Mouse (Mus musculus) lung, adult 2 months (tissue): ENCODE results near the gene Polr2h. TPM values are rescaled to one million over a fixed set of nuclear protein-coding genes. Genes with fewer than 3 reads are reported as not detected.

Experiments used
- DNase-seq: peaks from one replicate; pipeline ENCODE4 v3.0.0; 2022
- H3K4me1 ChIP-seq: fragments of 200-500 bp; 2 replicates; pipeline ENCODE4 v1.6.1; 2011; ENCODE audit warnings: low read length; ENCODE audit not compliant: control insufficient read depth, insufficient read depth
- H3K4me3 ChIP-seq: fragments of 200-500 bp; replicated peaks from 2 replicates; pipeline ENCODE3; 2011; ENCODE audit warnings: low read depth, mild to moderate bottlenecking, control low read depth, low read length; ENCODE audit errors: extremely low read depth
- CTCF ChIP-seq: fragments of 200-500 bp; IDR thresholded peaks from 2 replicates; pipeline ENCODE4 v1.5.1; 2011; ENCODE audit warnings: mild to moderate bottlenecking, low read length, control low read depth; ENCODE audit not compliant: insufficient read depth
- POLR2A ChIP-seq: fragments of 200-500 bp; IDR thresholded peaks from 2 replicates; pipeline ENCODE4 v1.6.1; 2011; ENCODE audit warnings: low read depth, mild to moderate bottlenecking, control low read depth, low read length, borderline replicate concordance; ENCODE audit errors: extremely low read depth
- WGBS: fragments of 180-500 bp; shearing (Covaris S2); methylation state at CpG from one replicate; pipeline ENCODE4 v1.1.7; 2018; 5-methylcytosine and 5-hydroxymethylcytosine counted together
- polyA plus RNA-seq: library from polyadenylated mRNA; depleted of rRNA; stranded (reverse); fragments of >200 nt; gene quantifications from 2 replicates; pipeline ENCODE4 v1.2.3, GENCODE M21; 2012

Gene Polr2h
- polyA plus RNA-seq, 1 experiment, result 12.0 TPM

- TF ChIP-seq POLR2A, result no peak
- TF ChIP-seq CTCF, result no peak
- no peak overlapping the region for H3K4me3 ChIP-seq
- DNase-seq, result no peak
- 70% methylated on average over 7 of the region's 7 CpGs for WGBS
- no peaks in the 10 kb centered on the region for H3K4me1 ChIP-seq
Measured at GRCm38 (mm10) chr16:20701316-20701715, 16.1 kb upstream of the Polr2h start.

GRCm38 (mm10) chr16:20701729-20702521, 15.5 kb upstream of the Polr2h start:
- TF ChIP-seq POLR2A (no peak), CTCF (no peak)
- no peak for DNase-seq
- Histone ChIP-seq H3K4me1 (no peaks in the 10 kb centered on the region), H3K4me3 (no peak overlapping the region)
- 57% methylated on average over 12 of the region's 12 CpGs for WGBS

DNA sequence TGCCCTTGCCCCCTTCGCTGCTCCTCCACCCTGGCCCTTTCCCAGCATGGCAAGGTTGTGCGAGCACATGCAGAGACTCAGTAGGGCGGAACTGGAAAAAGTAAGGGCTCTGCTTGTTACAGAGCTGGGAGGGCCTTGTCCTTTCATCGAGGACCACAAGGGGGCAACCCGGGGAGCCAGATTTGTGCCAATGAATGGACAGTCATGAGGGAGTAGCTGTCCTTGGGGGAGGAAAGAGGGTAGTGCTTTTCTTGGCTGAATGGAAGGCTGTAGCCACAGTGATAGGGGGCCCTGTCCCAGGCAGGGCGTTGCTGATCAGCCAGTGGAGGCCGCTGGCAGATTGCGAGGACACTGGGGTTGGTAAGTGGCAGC, 15.0 kb upstream of the Polr2h start:
- Histone ChIP-seq H3K4me3 (no peak overlapping the region), H3K4me1 (no peaks in the 10 kb centered on the region)
- peak; percentile 41 for DNase-seq
- whole genome bisulfite sequencing, result 22% methylated on average over 8 of the region's 8 CpGs
- no peak for TF ChIP-seq POLR2A
- TF ChIP-seq CTCF, result peak; percentile 52

DNA sequence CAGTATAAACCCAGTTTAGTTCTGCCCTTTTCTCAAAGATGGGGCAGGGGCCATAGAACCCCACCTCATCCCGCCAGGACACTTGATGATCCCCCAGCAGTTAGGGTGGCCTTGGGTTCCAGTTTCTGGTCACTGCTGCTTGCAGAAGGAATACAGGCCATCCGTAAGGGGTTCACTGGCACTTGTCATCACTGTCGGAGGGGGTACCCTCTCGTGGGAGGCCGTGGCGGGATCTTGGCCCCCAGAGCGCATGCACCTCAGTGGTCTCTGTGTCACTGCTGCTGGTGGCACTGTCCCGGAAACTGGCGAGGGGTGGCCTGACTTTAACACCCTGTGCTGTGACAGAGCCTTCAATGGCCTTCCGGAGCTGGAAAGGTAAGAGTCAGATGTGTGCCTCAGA, 14.4 kb upstream of the Polr2h start:
- no peak for DNase-seq
- Histone ChIP-seq H3K4me1 (no peaks in the 10 kb centered on the region), H3K4me3 (no peak overlapping the region)
- no peak for TF ChIP-seq POLR2A
- no peak for TF ChIP-seq CTCF
- WGBS, result 95% methylated on average over 10 of the region's 10 CpGs

DNA sequence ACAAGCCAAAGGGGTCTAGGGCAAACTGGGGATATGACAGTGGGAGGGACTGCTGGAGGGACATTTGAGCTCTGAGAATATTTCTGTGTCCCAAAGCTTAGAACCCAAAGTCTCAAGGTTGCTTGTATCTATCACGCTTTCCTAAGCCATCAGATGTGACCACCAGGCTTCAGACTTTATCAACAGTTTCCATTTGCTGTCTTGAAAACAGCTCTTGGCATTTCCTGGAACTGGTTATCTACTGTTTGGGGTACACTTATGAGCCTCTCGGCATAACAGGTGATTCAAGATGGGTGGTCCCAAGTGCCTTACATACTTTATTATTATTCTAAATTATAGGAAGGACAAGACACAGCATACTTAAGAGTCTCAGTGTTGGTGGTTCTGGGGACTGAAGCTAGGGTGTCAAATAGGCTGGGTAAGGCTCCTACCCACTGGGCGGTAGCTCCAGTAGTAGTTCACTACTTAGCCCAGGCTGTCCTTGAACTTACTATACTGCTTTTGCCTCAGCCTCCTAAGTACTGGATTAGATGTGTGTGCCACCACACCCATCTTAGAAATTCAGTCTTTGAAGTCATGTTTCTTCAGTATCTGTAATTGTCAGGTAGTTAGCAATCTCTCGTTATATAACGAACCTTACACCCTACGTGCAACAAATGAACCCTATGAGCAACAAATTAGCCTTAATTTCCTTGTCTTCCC, 13.6 kb upstream of the Polr2h start:
- no peak for DNase-seq
- no peaks in the 10 kb centered on the region for H3K4me1 ChIP-seq
- TF ChIP-seq CTCF (no peak), POLR2A (no peak)
- no peak overlapping the region for H3K4me3 ChIP-seq
- WGBS, result 84% methylated on average over 6 of the region's 6 CpGs

GRCm38 (mm10) chr16:20705786-20706185, 11.7 kb upstream of the Polr2h start:
- H3K4me1 ChIP-seq, result no peaks in the 10 kb centered on the region
- no peak for DNase-seq
- TF ChIP-seq CTCF (no peak), POLR2A (no peak)
- 74% methylated on average over 3 of the region's 3 CpGs for WGBS
- no peak overlapping the region for H3K4me3 ChIP-seq

DNA sequence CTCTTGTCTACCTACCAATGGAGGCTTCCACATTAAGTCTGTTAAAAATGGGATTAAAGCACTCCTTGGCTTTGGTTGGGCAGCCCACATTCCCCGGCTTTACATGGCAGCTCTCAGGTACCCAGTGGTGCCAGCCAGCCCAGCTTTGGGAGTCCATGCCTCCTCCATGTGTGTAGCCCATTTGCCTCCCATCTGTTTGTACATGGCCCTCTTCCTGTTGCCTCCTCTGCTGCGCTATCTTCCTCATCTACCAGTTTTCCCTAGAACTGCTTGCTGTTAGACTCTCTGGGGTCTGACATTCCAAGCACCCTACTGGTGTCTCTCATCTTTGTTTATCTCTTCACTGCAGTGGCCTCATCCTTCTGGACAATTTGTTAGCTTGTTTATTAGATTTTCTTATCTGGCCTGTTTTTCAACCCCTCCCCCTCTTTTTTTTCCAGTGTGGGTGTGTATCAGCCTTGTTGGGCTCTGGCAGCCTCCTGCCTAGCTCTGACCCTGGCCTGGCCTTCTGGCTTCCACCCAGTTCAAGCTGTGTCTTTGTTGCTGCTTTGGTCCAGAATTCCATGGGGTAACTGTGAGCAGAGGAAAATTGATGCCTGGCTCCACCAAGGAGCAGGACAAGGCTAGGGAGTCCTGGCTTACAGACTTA, 10.9 kb upstream of the Polr2h start:
- TF ChIP-seq POLR2A, result no peak
- no peak for TF ChIP-seq CTCF
- no peak for DNase-seq
- Histone ChIP-seq H3K4me3 (no peak overlapping the region), H3K4me1 (no peaks in the 10 kb centered on the region)
- 85% methylated on average over 2 of the region's 2 CpGs for WGBS

DNA sequence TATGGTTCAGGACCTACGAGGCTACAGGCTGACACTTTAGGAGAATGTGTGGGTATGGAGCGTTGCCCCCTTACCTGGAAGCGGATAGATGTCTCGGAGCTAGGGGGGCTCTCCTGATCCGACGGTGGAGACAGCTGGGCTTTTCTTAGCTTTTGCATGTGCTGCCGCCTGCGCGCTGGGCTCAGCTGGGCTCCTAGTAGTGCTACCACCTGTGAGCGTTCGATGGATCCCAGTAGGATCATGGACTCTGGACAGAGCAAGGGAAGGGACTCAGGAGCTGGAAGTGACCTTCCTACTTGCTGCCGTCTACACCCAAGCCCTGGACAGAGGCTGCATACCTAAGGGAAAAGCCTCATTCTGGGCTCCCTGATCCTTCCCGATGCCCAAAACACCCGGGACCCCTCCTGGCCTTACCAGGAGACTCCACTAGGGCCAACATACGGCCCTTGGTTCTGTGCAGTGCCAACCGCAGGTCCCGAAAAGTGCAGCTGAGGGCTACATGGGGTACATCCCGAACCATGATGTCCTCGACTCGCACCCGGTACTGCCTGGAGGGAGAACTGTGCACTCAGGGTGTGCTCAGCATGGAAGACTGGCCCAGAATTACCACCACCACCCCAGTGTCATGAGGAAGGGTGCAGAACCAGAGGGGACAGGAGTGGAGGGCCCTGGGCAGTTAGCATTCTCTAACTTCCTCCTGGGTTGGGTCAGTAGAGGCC, 9.1 kb upstream of the Polr2h start:
- WGBS, result 91% methylated on average over 21 of the region's 21 CpGs
- H3K4me3 ChIP-seq, result no peak overlapping the region
- DNase-seq, result no peak
- TF ChIP-seq POLR2A (no peak), CTCF (no peak)
- no peaks in the 10 kb centered on the region for H3K4me1 ChIP-seq

DNA sequence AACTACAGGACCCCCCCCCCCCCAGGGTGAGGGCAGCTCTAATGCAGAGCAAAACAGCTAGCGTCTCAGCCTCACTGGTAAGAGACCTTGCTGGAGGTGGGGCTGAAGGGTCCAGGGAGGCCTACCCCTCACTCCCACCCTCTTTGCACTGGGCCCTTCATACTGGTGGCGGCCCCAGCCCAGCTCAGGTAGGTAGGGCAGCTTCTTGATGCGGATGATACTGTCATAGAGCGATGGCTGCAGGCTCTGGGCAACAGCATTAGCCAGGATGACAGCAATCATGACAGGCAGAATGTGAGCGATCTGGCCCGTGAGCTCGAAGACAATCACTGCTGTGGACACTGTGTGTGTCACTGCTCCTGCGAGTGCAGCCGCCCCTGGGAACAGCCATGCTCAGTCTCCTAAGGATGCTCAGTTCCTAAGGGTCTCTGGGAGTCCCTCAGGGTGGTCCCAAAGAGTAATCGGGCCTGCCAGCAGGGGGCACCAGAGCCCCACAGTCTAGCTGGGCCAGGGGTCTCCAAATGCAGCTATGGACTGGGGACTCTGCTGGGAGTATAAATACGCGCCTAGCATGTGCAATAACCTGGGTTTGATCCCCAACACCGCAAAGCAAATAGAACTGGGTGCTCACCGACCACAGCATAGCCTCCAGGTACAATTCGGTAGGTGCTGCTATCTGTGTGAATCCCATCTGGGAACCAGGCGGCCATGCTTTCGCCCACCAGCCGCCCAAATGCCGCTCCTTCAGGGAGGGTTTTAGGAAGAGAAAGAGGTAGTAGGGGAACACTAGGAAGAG, 8.3 kb upstream of the Polr2h start:
- DNase-seq, result no peak
- Histone ChIP-seq H3K4me1 (no peaks in the 10 kb centered on the region), H3K4me3 (no peak overlapping the region)
- WGBS, result 74% methylated on average over 19 of the region's 19 CpGs
- no peak for TF ChIP-seq POLR2A
- peak; percentile 58 for TF ChIP-seq CTCF
